In the genomic region with DNA sequence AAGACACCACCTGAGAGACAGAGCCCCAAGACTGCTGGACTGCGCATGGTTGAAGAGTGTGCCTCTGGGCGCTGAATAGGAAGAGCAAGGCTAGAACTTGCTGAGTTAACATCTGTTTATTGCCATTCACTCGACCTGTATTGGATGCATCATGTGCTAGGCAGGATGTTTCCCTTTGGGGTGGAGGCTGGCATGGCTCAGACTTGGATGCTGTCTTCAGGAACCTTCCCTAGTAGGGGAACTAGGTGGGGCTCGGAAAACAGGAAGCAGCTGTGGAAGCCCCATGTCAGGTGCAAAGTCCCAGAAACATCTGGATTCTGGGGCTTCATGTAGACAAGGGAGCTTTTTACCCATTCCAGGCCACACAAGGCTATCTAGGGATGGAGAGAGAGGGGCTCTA, we compare ENCODE assay signal across 18 mouse cellular contexts. TPM values are rescaled to one million over a fixed set of nuclear protein-coding genes. Genes with fewer than 3 reads are reported as not detected.
"Had no signal": no experiment of that assay in that cellular context is flagged by ENCODE, and none has a peak within 500 bp of the region (broad histone marks: within the 10 kb centered on the region; RNA-seq: fewer than 3 reads in every experiment).

No protein-coding gene starts in this region.

- H3K9me3 ChIP-seq: limb, embryonic 12.5 days; liver, embryonic 15.5 days; megakaryocyte, embryonic 14.5 days; midbrain, embryonic 15.5 days; neural tube, embryonic 12.5 days had no signal

- H3K4me2 ChIP-seq: limb, embryonic 12.5 days; liver, embryonic 15.5 days; midbrain, embryonic 11.5 days; midbrain, embryonic 15.5 days; neural tube, embryonic 12.5 days had no signal

- ATAC-seq: midbrain, embryonic 15.5 days had no signal

- H3K4me1 ChIP-seq: neural tube, embryonic 12.5 days had no signal

- H3K4me3 ChIP-seq: layer of hippocampus, adult 2 months; limb, embryonic 12.5 days; liver, embryonic 15.5 days; megakaryocyte, embryonic 14.5 days; midbrain, embryonic 15.5 days; neural tube, embryonic 12.5 days had no signal

- DNase-seq: kidney, adult 18-20 months; kidney, postnatal 10 days; kidney, postnatal 4 days; right cerebral cortex, postnatal 4 days; spleen, adult 18-20 months; thymus, adult 18-20 months; thymus, postnatal 14 days had no signal

- H3K9ac ChIP-seq: limb, embryonic 12.5 days; liver, embryonic 15.5 days; midbrain, embryonic 15.5 days; neural tube, embryonic 12.5 days had no signal

- H3K27ac ChIP-seq: layer of hippocampus, adult 2 months; limb, embryonic 12.5 days; liver, embryonic 15.5 days; macrophage; midbrain, embryonic 15.5 days; neural tube, embryonic 12.5 days had no signal

- H3K27me3 ChIP-seq: liver, embryonic 15.5 days; megakaryocyte, embryonic 14.5 days; midbrain, embryonic 15.5 days; neural tube, embryonic 12.5 days had no signal

- H3K36me3 ChIP-seq: limb, embryonic 12.5 days; liver, embryonic 15.5 days; midbrain, embryonic 15.5 days; neural tube, embryonic 12.5 days had no signal

RNA-seq across cellular contexts. Expression of a gene that starts 21.2 kb away (rescaled TPM):
- total RNA-seq: liver, adult 2 months had no signal
- polyA plus RNA-seq: kidney, embryonic 14.5 days; liver, adult 2 months; macrophage; midbrain, embryonic 11.5 days; neural tube, embryonic 12.5 days; stomach, embryonic 14.5 days had no signal
